Mouse (Mus musculus) ovary, adult 18-20 months (tissue): ENCODE data around the gene Gm20388.
"Not testable (repeated sequence)": the region's sequence is repeated elsewhere in the genome, so short reads cannot be mapped to it uniquely, and the experiment has no call there.

Experiments
- DNase-seq: peaks from one replicate; pipeline ENCODE4 v3.0.0; 2022; ENCODE audit warnings: low spot score, mixed read lengths

The Gm20388 gene

DNA sequence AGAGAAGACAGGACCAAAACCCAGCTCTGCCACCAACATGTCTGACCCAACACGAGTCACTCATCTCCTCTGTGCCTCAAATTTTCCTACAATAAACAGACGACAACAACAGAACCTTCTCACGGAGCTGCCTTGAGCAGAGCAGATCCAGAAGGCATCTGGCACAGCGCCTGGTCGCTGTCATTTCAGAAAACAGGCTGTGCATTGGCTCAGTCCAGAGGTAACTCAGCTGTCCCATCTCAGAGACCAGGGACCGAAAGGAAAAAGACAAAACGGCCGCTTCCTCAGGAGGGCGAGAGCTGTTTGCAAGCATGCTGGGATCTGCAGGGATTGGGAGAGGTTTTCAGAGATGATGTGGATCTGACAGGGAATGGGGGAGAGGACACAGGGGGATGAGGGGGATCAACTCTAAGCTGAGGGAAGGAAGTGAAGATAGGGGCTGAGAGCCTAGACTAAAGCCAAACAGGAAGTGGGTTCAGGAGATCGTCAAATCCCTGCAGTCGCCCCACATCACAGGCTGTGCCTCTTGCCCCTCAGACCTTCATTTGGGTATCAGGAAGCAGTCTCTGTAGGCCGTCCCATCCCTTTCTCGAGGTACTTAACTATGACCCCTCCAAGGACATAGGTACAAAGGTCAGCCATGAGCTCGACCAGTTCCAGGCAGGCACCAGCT lies 4067.7 kb downstream of the Gm20388 start:
- DNase-seq, result no peak

DNA sequence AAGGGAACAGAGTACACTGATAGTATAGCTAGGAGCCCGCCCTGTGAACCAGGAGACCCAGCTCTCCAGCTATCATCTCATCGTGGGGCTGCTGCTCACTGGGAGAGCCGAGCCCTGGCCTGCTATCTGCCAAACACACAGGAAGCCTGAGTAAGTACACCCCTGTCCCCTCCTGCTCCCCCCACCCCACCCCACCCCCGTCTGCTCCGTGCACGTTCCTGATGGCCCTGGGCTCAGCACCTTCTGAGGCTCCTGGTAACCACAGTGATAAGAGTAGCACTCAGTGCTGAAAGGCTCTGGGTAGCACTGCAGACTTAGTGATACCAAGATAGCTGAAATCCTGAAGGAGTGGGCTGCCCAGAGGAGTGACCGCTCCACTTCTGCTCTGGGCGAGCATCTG lies 4068.3 kb downstream of the Gm20388 start:
- DNase-seq, result no peak

DNA sequence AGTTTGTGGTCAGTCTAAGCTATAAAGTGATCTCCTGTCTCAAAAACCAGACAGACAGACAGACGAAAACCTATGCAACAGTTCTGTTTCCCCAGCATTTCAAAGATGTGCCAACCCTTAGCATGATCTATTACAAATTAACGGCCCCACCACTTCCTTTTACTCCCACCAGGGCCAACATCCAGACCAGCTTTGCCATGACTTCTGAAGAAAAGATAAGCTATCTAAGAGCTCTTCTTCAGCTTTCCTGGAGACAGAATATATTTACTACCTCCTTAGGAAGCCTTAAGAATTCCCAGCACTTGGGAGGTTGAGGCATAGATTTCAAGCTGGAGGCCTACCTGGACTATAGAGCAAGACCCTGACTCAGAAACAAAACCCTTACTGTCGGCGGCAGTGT lies 4069.6 kb downstream of the Gm20388 start:
- no peak for DNase-seq

DNA sequence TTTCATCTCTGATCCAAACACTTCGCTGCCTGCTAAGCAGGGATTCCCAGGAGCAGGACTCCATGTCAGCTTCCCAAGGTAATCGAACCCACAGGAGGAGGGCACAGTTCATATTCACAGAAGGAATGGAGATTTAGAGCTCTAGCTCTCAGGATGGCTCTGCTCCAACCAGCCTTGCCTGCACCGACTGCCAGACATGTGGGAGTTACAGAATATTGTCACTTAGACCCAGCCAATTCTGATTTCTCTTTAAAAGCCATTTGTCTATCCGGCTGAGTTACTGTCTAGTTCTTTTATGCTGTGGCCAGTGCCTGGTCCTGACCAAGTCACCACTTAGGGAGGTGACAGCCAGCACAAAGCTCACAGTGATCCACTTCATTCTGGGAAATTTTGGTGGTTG lies 4071.0 kb downstream of the Gm20388 start:
- DNase-seq, result no peak

DNA sequence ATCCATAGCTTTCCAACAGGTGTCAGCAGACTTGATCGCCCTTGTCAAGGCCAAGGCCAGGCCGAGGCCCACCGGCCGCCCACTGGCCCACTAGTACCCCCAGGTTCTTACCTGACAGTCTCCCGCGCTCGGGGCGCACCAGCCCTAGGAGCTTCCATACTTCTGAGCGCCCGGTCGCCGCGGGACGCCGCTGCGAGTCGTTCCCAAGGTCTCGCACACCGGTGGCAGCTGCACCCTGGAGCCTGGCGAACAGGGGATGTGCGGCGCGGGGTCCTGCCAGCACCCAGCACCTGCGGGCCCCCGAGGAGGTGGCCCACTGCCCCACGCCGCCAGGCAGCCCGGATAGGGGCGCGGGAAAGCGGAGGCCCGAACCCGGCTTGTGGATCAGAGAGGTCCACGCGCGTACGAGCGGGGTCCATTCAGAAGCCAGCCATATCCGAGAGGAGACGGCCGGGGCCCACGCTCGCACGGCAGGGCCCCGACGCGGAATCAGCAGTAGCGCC lies 4071.7 kb downstream of the Gm20388 start:
- peak; percentile 8 for DNase-seq

DNA sequence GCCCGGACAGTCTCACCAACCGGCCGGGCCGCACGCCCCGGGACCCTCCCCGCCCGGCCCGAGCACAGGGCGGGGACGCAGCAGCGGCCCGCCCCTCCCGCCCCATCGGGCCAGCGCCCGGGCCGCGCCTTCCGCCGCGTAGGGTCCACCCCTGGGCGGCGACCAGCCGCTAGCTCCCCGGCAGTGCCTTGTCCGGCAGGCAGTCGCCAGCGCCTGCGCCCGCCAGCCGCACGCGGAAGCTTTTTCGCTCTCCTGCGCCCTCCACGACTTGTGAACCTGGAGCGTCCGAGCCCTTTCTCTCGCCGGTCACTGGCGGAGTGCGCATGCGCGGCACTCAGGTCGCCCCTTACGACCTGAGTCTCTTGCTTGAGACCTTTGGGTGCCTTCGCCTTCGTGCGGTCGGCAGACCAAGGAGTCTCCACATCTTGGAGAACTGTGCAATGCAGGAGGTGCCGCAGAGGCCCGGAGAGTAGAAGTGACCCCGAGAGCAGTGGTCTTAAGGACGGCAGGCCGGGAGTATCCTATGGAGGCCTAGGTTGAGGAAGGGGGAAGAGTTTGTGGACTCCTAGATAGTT lies 4072.3 kb downstream of the Gm20388 start, which contains the start of gene Abcb10:
Abcb10 (minus strand) TSS at position 297 of the 575 bp plus-strand sequence.
- DNase-seq, result peak; percentile 93

DNA sequence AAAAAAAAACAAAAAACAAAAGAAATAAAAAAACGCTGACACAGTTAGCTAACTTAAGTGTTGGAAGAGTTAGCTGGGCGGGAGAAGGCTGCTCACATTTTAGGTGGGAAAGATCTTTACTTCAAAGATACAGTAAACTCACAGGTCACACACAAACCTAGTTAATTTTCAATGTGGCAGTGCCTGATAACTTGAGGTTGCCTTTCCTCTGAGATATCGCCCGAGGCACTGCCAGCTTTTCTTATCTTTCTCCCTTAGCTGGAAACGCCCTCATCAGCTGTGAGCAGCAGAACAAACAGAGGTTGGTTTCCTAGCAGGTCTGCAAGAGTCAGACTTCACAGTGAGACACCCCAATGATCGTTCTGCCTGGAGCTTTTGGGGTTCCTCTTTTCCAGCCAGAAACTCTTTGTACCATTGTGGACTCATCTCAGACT lies 4078.0 kb downstream of the Gm20388 start:
- DNase-seq, result no peak

DNA sequence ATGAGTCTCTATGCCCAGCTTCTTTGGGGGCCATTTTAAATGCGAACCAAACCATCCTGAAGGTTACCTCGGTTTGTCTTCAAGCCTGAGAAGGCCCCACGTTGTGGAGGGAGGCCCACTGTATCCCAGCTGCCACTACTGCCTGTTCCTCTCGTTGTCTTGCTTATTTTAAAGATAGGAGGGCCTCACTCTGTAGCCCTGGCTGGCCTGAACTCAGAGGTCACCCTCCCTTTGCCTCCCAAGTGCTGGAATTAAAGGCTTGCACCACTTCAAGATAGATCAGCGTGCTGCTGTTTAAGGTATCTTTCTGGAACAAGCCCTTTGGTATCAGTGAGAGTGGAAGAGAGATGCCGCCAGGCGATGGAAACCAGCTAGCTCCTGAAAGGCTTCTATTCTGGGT lies 4078.5 kb downstream of the Gm20388 start:
- no peak for DNase-seq

DNA sequence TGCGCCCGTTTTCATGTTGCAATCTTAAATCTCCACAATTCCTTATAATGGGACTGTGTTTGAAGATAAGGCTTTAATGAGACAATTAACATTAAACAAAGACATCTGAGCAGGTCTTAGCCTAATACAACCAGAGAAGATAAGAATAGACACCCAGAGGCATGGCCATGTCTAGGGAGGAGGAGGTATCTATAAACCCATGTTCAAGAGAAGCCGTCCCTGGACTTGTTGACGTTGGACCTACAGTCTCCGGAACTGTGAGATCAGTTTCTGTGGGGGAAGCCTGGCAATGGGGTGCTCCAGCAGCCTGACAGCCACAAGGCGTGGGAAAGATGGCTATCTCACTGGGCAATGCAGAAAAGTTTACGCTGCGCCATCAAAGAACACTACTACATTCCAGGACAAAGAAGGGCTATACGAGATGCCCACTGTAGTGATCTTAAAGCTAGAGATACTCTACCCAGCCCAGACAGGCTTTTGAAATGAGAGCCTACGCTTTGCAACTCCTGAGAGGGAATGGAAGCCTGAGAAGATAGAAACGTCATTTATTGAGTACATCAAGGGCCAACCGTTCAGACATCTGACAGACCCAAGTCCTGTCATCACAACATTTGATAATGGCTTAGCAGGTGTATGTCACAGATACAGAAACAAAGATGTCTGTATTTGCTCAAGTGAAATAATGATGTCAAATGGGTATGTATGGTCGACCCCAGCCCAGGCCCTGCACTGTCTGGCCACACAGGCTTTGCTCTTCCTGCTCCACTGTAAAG lies 4079.8 kb downstream of the Gm20388 start:
- DNase-seq, result no peak

DNA sequence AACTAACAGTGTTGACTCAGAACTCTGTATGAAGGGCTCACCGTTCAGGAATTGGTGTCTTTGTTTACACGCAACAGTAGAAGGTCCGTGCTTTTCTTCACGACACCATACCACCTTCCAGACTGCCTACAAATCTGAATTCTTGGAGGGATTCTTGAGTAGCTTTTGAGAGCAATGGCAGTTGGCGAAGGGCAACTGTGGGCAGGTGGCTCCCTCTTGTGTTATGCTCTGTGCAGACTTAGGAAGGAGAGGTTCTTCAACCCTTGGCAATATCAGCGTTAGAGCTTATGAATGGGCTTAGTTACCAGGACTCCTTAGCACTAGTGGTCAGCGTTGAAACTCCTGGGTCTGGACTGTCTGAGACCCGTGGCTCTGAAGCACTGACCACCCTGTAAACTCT lies 4081.9 kb downstream of the Gm20388 start:
- DNase-seq, result no peak

DNA sequence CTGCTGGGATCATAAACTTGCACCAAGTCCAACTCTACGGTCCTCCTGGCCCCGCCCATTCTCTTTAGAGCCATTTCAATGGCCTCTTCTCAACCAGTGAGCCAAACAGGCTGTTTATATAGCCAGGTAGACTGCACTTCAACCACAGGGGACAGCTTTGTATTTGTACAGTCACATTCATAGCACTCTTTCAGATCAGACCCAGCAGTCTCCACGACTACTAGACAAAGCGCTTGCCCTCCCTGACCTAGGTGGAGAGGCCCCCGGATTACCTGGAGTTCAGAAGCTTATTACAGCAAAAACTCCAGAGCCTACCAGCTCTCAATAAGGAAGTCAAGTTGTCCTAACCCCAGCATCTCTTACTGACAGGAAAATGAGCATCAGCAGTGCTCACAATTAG lies 4083.0 kb downstream of the Gm20388 start:
- DNase-seq, result no peak

DNA sequence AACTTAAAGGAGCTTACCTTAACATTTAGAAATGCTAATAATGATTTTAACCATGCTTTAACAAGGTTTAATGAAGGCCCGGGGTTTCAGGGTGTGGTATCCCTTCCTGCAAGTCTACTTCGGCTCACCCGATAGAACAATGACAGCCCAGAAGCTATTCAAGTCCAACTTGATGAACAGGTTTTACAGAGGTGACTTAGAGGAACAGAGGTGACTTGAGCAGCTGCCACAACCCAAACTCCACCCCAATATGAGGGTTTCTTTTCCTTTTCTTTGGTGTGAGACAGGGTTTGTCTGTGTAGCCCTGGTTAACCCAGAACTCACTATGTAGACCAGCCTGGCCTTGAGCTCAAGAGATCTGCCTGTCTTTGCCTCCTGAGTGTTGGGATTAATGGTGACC lies 4083.4 kb downstream of the Gm20388 start:
- no peak for DNase-seq

DNA sequence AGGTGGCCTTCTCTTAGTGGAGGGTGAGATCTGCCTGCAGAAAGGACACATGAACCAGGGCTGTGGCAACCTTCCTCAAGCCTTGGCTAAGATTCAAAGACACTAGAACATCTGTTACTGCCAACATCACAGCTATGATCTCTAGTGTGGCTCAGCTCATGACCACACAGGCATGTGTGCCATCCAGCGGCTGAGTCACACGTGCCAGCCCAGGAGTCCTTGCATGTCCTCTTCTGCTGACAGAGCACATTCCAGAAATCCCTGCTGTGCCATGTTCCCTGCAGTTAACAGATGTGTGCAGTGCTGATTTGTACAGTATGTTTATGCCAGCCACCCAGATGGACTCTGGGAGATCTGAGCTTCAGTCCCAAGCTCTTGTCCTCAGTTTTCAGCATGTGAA lies 4088.9 kb downstream of the Gm20388 start:
- DNase-seq, result no peak

DNA sequence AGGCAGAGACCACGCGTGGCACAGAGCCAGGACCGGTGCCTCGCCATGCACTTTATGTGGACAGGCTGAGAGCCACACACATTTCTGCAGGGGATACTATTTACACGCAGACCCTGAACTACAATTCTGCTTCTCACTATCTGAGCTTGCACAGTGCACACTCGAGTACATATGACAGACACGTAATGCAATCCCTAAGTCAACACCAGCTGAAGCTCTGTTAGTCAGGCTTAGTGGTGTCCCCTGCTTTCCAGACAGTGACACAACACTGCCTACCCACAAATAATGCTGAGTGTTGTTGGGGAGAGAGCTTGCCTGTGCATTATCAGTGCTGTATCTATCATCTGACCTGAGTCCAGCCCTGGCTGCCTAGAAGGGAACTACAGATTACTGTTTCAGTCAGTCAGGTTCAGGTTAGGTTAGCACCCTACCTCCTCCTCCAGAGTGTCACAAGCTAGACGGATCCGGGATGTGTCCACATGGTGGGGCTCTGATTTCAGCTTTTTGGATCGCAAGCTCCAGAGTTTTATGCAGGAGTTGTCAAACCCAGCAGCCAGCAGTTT lies 4092.0 kb downstream of the Gm20388 start:
- DNase-seq, result no peak

DNA sequence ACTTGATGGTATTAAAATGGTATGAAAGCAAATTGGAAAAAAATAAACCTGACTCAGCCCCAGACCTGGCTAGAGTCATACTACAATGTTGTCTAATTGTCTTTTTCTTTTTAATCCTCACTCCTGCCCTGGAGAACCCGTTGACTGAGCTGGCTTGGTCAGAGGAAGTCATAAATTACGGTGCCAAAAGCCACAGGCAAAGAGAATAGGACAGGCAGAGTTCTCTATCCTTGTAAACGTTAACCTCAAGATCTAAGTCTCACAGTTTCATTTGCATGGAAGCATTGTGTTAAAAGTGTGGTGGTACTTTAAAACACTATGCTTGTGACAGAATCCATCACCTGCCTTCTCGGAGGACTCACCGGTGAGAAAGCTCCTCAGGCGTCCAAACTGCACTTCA lies 4097.2 kb downstream of the Gm20388 start:
- no peak for DNase-seq

DNA sequence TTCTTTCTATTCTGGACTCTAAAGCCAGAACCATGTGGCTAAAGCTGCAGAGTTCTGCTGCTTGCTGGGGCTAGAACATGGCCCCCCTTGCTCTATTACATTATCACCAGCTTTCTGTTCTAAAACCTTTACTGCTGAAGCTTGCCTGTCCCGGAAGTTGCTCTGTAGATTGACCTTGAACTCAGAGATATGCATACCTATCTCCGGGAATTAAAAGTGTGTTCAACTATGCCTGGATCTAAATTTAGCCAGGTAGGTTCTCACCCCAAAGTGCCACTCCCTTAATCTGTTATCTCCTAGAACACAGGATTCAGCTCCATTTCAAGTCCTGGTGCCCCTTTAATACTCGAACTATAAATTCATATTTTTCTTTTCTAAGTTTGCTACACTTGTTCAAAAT lies 4100.9 kb downstream of the Gm20388 start:
- no peak for DNase-seq

DNA sequence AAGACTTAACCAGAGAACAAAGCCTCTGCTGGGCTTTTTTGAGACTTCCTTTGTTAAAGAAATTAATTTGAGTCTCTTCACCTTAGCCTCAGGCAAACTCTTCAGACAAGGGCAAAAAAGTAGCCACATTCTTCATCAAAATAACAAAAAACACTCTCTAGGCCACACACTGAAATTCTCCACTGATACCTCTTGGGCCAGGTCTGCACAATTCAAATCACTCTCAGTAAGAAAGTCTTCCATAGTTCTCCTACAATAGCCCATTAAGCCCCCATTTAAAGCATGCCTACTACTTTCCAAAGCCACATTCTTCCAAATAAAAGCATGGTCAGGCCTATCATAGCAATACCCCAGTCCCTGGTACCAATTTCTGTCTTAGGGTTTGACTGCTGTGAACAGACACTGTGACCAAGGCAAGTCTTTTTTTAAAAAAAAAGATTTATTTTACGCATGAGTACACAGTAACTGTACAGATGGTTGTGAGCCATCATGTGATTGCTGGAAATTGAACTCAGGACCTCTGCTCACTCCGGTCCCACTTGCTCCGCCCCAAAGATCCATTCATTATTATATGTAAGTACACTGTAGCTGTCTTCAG lies 4101.4 kb downstream of the Gm20388 start:
- no peak for DNase-seq

DNA sequence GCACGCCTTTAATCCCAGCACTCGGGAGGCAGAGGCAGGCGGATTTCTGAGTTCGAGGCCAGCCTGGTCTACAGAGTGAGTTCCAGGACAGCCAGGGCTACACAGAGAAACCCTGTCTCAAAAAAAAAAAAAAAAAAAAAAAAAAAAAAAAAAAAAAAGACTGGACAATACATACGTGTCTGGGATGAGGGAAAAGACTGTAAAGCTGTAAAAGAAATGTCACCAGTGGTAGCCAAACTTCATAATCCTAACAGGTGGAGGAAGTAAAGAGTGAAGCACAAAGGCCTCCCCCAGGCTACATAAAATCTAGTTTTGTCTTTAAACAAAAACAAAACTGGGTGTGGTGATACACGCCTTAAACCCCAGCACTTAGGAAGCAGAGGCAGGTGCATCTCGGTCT lies 4103.7 kb downstream of the Gm20388 start:
- DNase-seq, result not testable (repeated sequence)

DNA sequence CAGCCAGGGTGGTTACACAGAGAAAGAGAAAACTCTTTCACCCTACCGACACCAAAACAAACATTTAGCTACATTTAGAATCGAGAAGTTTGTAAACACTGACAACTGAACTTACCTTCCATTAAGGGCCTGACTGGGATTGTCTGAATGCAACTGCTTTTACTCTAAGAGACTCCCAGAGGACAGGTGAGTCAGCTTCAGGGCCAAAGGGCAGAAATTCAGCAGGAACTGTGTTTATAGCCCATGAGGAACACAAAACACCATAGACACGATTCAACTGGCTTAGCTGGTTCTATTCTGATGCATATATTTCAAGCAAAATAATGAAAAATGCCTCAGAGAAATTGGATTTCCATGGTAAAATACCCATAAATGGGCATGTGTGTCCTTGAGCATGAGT lies 4104.1 kb downstream of the Gm20388 start:
- DNase-seq, result no peak

DNA sequence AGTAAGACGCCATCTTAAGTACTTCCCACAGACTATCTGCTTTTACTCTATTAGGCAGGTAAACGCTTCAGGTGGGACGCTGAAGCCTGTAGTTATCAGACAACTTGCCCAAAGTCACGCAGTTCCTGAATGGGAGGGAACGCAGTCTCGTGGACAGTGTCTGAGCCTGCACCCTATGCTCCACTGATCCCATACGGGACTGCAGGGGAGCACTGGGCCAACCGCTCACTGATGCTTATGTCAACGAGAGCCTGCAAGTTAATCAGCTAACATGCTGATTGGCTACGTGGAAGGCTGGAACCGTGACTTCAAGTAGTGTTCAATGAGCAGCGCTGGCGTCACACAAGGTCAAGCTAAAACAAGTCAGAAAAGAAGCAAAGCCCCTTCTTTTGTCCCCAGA lies 4109.1 kb downstream of the Gm20388 start:
- DNase-seq, result no peak

DNA sequence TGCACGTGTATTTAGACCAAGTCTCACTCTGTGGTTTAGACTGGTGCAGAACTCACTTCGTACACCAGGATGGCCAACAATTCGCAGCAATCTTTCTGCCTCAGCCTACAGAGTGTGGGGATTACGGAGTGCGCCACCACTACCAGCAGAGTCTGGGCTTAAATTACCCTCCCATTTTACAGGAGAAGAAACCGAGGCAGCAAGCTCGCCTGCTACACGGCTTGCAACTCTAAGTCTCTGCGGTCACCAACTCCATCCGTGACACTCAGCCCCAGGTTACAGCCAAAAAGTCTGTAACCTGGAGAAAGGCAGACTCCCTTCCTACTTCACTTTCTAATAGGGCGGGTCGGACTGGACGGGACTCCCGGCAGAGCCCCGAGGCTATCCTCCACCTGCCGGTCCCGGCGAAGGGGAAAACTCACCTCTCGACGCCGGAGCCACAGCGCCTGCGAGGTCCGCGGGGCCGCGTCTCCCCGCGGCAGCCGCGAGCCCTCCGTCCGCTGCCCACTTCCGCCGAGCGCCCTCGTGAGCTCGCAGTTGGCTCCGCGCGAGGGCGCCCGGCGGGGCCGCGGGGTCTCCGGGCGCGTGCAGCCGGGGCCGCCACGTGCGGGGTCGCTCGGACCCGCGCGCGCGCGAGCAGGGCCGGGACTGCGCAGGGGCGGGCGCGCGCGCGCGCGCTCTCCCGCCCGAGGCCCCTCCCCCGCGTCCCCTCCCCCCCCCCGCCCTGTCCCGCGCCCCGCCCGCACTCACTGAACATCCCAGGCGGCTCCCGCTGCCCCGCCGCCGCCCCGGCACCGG lies 4110.0 kb downstream of the Gm20388 start:
- DNase-seq, result peak; percentile 35
